Mouse (Mus musculus): ENCODE data around the gene Eps15l1. TPM values are rescaled to one million over a fixed set of nuclear protein-coding genes. Genes with fewer than 3 reads are reported as not detected.

Eps15l1 gene
- total RNA-seq, 2 experiments from 2014 or later, result 35.5 to 41.0 TPM

Small RNA genes lying within 50 kb of the gene (microRNA-seq; reads per million reads assigned to microRNA genes)
- gene Mir7068, result 1.1 to 3.5 reads per million in 2 experiments

Other genes starting within 250 kb of the Eps15l1 start
- under 1 TPM in 1 of 2 experiments, not detected in 1; 0.51 TPM for gene Hsh2d, start 231.8 kb downstream of the Eps15l1 start, total RNA-seq (2021)
- 1 to 10 TPM in 1 of 2 experiments, under 1 TPM in 1; 0.62 to 1.7 TPM for gene Cib3, start 208.6 kb downstream of the Eps15l1 start, total RNA-seq (2021)
- gene Gm11034, start 207.8 kb downstream of the Eps15l1 start, total RNA-seq (2021), result not detected
- 10 to 100 TPM; 20.2 to 23.1 TPM for gene Fam32a, start 201.7 kb downstream of the Eps15l1 start, total RNA-seq (2021)
- gene Ap1m1, start 181.4 kb downstream of the Eps15l1 start, total RNA-seq (2021), result 10 to 100 TPM; 46.0 to 51.8 TPM
- gene Gm10282, start 116.2 kb downstream of the Eps15l1 start, total RNA-seq (2021), result 1 to 10 TPM; 5.9 to 9.5 TPM
- 10 to 100 TPM; 74.3 to 76.9 TPM for gene Klf2, start 102.4 kb downstream of the Eps15l1 start, total RNA-seq (2021)
- gene Calr3, start 22.4 kb upstream of the Eps15l1 start, total RNA-seq (2021), result 10 to 100 TPM; 17.0 to 24.2 TPM
- gene 1700030K09Rik, start 22.4 kb upstream of the Eps15l1 start, total RNA-seq (2021), result 1 to 10 TPM; 4.6 to 5.0 TPM
- 10 to 100 TPM; 23.1 to 33.6 TPM for gene Cherp, start 53.8 kb upstream of the Eps15l1 start, total RNA-seq (2021)
- 10 to 100 TPM; 73.6 to 73.7 TPM for gene Slc35e1, start 71.2 kb upstream of the Eps15l1 start, total RNA-seq (2021)
- 1 to 10 TPM; 7.3 to 9.8 TPM for gene Med26, start 126.8 kb upstream of the Eps15l1 start, total RNA-seq (2021)
- 100 to 1,000 TPM; 118 to 130 TPM for gene Smim7, start 149.6 kb upstream of the Eps15l1 start, total RNA-seq (2021)
- gene Tmem38a, start 150.6 kb upstream of the Eps15l1 start, total RNA-seq (2021), result 100 to 1,000 TPM; 474 to 492 TPM
- under 1 TPM; 0.27 to 0.54 TPM for gene Nwd1, start 225.3 kb upstream of the Eps15l1 start, total RNA-seq (2021)

All from heart, adult 18-20 months (tissue).